Mouse (Mus musculus) retina, postnatal 1 day (tissue): ENCODE measurements at regions not wholly inside any gene's neighbourhood (a gene's known extent, or its start where the extent isn't known, plus 50 kb on each side); places are given as distances from the start of the nearest gene placed in this dataset.

Source experiments
- DNase-seq: peaks from one replicate; pipeline ENCODE4 v3.0.0-alpha.2; 2012

DNA sequence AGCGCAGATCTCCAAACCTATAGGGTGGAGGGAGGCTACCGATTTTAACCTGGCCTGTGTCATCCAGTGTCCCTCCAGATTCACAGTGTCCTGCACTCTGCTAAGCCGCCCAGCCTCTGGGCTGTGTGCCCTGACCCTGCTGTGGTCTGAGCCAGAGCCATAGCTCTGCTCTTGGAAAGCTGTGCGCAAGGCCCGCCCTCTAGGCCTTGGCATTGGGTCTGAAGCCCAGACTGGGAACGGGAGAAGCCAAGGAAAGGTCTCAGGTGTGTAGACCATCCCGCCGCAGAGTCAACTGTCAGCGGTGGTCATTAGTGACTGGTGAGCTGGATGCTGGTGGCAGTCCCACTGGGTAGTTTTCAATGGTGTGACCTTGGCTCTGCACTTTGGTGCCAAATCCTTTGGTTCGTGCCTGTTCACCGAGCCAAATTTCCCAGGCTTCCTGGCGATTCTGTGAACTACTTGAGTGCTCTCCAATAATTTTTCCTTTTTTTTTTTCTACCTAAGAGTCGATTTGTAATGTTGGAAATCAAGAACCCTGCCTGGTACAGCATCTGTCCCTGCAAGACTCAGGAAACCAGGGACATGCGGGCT lies 52.0 kb upstream of the Ptgfrn start:
- DNase-seq = no peak

DNA sequence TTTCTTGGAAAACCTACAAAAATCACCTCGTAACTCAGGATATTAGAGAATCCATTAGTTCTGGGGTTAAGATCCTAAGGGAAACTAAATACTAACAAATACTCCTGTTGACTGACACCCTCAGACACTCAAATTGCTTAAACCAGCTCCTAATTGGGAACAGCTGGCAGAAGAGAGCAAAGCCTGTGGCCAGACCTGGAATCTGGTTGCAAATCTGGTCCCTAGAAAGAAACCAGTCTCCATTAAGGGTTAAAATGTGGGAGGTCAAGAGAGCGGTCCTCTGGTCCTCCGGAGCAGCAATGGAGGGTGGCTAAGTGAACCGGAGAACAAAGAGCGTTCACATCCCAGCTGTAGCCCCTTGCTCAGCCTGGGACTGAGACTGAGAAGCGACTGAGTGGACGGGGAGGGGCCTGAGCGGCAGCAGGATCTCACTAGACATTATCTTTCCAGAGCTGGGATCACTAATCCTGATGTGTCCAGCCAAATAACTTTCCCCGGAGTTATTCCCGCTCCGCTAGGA lies 51.4 kb upstream of the Ptgfrn start:
- peak; percentile 71 for DNase-seq
